Mouse (Mus musculus): ENCODE measurements around the gene Vrk2.

DNA sequence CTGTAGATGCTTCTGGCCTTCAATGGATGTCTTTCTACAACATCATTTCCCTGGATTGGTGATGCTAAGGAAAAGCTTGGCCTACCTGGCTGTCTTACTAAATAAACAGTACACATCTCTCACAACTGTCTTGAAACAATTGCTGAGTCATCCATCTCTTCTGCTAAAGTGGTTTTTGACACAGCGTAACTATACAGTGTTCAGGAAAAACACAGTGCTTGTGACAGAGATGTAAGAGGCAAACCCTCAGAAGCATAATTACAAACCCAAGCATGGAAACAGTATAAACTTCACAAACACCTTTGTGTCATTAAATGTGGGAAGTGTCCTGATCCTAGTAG is 6.6 kb downstream of the Vrk2 start:
- TF ChIP-seq POLR2A (IDR thresholded peaks at IDR 0.05; ENCODE audit: low read depth, low read length) (no peak), CTCF (conservative IDR thresholded peaks at IDR 0.05 in 1 of 2, IDR thresholded peaks at IDR 0.05 in 1 of 2; ENCODE audit: low read depth in 2 of 2, low read length in 2 of 2) (no peak), MAFK (IDR thresholded peaks at IDR 0.05; ENCODE audit: insufficient replicate concordance, low read length) (peak; percentile 44; the same call in 1 of the 2 replicates), CHD1 (IDR thresholded peaks at IDR 0.05; ENCODE audit: low read depth, low read length) (no peak), ZNF384 (IDR thresholded peaks at IDR 0.05; ENCODE audit: low read depth, low read length) (no peak), CHD2 (IDR thresholded peaks at IDR 0.05; ENCODE audit: low read length) (no peak)

Measured in CH12.LX (cell line).